Mouse (Mus musculus) cerebellum, adult 18-20 months (tissue): Measurements from ENCODE around the gene Il17ra.

ENCODE experiments used
- DNase-seq, 2 experiments: peaks; one replicate each; pipeline ENCODE4 v3.0.0; 2021

Gene Il17ra

DNA sequence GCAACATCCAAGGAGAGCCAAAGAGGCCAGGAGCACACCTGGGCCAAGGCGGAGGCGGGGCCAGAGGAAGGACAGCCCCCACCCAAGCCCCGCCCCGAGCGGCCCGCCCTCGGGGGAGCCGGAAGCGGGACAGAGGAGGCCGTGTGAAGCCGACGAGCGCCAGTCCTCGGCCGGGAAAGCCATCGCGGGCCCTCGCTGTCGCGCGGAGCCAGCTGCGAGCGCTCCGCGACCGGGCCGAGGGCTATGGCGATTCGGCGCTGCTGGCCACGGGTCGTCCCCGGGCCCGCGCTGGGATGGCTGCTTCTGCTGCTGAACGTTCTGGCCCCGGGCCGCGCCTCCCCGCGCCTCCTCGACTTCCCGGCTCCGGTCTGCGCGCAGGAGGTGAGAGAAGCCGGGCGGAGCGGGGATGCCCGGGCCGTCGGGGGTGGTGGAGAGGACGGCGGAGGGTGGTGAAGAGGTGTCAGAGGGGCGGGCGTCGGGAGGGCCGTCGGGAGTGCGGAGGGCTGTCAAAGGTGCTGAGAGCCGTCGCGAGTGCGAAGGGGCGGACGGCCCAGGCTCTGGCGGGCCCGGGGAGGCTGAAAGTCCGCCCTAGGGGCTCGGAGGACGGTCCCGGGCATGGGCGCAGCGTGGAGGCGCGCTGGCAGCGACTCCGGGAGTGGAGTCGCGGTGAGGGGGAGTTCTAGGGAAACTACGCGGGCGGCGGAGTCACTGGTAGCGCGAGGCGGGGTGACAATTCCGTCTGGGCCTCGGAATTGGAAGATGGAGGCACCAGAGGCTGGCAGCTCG is at the start of gene Il17ra:
Gene Il17ra (plus strand): TSS at position 162 of the 786 bp plus-strand sequence.
- DNase-seq, result peak; percentile 18 to 32

- DNase-seq, result no peak
Measured at GRCm38 (mm10) chr6:120438161-120438560, 24.9 kb upstream of the Il17ra start.

DNA sequence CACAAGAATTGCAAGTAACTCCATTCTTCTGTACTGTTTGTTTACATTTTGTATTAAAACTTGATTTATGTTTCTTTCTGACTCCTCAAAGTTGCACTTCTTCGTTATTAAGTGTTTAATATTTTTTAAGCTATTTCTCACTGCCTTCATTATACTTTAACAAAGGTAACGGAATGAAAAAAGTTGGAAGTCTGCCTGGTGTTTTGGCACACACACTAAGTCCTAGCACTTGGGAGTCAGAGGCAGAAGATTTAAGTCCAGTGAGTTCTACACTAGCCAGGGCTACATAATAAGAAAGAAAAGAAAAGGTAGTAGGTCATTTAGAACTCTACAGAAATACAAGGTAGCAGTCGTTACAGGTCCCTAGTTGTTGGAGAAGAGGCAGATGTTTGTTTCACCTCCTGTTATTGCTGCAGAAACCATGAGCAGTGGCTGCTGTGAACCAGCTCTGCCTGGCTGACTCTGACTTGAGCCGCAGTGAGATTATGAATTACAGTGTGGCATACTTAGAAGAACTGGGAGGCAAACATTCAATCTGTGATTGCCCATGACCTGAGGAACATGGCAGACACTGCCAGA is 20.8 kb upstream of the Il17ra start:
- DNase-seq, result no peak

DNA sequence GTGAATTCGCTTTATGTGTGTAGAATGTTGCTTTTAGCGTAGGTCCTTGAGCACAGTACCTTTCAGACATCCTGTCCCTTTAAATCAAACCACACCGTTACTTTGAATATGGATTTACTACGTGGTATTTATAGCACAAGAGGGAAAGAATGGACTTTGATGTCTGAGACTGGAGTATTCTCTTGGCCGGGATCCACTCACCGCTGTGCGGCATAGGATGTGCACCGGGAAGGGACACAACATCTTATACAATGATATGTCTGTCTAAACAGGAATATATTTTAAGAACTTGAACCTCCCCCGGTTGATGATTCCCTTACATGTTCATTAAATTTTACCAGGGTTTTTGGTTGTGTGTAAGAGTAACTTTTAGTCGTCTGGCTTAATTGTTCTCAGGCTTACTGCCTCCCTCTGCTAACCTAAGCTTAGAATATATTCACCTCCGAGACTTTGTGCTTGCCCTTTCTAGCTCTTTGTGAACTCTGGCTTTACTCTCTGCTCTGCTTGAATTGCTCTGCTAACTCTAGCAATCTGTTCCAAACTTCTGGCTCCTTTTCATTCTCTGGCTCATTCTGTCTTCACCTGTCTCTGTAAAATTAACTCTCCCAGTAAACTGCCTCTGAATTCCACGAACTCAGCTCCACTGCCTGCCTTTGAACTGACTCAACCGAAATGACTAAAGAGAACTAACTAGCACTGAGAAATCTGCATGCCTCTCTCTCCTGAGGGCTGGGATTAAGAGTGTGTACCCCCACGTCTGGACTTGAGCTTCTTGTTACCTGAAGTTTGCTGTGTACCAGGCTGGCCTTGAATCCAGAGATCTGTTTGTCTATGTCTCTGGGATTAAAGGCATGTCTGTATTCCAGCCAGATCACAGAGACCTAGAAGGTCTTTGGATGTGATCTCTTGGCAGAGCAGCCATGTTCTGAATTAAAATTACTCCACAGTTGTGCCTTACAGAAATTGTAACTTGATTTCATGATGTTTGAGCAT is 19.4 kb upstream of the Il17ra start:
- no peak for DNase-seq

GRCm38 (mm10) chr6:120450208-120450607 is 12.8 kb upstream of the Il17ra start:
- no peak for DNase-seq

DNA sequence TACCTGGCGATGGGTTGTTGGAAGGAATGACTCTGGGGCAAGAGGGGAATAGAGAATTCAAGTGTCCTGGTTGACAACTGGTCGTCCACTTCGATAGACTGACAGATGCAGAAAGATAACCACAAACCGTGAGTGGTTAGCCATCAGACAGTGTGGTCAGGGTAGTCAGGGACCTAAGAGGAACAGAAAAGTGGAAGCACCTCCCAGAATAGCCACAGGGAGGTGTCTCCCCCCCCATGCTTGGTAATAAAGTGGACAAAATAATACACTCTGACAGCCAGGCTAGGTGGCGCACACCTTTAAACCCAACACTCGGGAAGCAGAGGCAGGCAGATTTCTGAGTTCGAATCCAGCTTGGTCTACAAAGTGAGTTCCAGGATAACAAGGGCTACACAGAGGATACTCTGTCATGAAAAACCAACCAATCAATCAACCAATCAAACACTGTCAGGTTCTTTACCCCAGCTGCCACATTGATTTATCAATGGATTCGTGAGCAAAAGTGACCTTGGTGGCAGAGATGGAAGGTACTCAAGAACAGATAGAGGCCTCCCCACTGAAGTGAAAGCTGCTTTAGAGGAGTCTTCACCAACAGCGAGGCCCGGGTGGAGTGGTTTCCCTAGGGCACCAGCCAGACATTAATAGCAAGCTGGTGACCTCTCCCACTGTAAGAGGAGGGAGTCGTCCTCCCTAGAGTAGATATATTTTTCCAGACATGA is 10.5 kb upstream of the Il17ra start:
- DNase-seq, result no peak

GRCm38 (mm10) chr6:120453103-120453445 is 10.0 kb upstream of the Il17ra start:
- no peak for DNase-seq

DNA sequence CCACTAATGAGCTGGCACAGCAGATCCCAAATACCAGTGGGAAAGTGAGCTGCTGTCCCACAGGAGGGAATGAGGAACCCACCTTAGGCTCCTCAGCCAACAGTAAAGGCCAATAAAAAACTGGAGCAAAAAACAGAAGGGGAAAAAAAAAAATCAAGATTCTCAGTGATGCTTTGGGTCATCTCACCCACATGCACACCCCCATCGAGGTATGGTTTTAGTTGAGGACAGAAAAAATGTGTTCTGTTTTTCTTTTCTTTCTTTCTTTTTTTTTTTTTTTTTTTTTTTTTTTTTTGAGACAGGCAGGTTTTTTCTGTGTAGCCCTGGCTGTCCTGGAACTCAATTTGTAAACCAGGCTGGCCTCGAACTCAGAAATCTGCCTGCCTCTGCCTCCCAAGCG is 9.5 kb upstream of the Il17ra start:
- no peak for DNase-seq

GRCm38 (mm10) chr6:120454627-120455077 is 8.4 kb upstream of the Il17ra start:
- no peak for DNase-seq

- DNase-seq, result no peak
Measured at GRCm38 (mm10) chr6:120457074-120457473, 6.0 kb upstream of the Il17ra start.

DNA sequence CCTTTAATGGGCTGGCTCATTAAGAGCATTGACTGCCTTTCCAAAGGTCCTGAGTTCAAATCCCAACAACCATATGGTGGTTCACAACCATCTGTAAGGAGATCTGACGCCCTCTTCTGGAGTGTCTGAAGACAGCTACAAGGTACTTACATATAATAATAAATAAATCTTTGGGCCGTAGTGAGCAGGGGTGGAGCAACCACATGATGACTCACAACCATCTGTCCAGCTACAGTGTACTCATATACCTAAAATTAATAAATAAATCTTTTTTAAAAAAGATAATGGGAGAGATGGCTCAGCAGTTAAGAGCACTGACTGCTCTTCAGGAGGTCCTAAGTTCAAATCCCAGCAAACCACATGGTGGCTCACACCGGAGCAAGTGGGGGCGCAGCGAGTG is 5.3 kb upstream of the Il17ra start:
- no peak for DNase-seq

- DNase-seq, result no peak
Measured at GRCm38 (mm10) chr6:120461217-120461616, 1.8 kb upstream of the Il17ra start.

- DNase-seq, result no peak
Measured at GRCm38 (mm10) chr6:120462251-120462650, 796 bp upstream of the Il17ra start.

- no peak for DNase-seq
Measured at GRCm38 (mm10) chr6:120463884-120464283, 837 bp downstream of the Il17ra start.

DNA sequence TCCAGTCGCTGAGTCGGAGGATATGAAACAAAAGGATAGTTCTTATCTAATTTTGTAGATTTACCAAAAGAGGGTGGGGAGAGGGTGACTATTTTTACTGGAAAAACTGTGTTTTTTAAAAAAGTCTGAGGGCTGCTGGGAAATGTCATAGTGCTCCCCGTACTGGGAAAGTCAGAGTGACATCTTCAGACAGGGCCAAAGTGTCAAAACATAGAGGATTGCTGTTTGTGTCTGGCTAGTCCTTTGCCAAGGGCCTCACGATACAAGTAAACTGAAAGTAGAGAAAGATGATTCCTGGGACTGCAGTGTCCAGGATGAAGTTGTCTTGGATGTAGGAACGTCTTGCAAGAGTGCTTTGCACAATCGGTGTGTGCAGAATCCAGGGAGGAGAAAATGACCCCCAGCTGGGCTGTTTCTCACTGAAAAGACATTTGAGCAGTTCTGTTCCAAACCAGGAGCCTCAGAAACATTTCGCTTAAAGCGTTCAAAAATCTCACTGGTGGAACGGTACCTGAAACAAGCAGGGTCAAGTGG is 1.4 kb downstream of the Il17ra start:
- no peak for DNase-seq

DNA sequence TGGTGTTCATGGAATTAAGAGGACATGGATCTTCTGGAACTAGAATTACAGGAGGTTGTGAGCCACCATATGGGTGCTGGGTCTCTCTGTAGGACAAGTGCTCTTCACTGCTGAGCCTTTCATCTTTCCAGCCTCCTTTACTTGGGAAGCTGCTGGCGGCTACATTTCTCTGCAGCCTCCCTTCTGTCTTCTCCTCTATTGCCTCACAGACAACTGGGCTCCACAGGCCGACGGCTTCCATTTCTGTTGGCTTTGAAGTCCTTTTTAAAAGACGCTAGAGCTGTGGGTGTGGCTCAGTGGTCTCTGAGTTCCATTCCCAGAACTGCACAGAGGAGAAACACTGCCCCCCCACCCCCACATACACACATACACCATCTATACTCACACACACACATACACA is 2.3 kb downstream of the Il17ra start:
- DNase-seq, result no peak

DNA sequence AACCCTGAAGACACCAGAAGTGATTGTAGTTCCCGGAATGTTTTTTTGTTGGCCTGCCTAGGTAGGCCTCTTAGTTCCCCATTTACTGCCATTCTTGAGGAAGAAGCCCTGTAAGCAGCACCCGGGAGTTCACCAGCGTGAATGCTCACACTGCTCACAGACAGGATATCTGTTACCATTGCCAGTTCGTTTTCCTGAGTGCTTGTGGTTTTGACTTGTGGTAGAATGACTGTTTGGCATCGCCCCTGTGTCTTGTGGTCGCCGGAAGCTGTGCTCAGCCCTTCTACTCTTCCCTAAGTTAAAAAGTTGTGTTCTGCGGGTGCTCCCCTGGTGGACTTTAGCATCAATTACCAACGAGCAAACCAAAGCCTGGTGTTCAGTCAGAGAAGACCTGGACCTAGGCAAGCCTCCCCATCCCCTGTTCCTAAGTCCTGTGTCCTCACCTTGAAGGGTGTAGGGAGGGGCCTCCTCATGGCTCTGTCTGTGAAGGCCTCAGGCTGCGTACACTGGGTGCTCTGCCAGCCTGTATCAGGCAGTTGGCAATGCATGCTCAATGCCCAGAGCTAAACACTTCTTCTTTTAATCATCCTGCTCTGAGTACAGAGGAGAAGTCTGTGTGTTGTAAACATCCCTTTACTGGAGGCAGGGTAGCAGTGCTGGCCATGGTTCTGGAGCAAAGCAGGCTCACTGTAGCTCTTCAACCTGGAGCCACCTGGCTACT is 3.7 kb downstream of the Il17ra start:
- no peak for DNase-seq

GRCm38 (mm10) chr6:120468259-120468658 is 5.2 kb downstream of the Il17ra start:
- no peak for DNase-seq

GRCm38 (mm10) chr6:120469268-120469667 is 6.2 kb downstream of the Il17ra start:
- DNase-seq, result no peak

GRCm38 (mm10) chr6:120469770-120470169 is 6.7 kb downstream of the Il17ra start:
- no peak for DNase-seq

DNA sequence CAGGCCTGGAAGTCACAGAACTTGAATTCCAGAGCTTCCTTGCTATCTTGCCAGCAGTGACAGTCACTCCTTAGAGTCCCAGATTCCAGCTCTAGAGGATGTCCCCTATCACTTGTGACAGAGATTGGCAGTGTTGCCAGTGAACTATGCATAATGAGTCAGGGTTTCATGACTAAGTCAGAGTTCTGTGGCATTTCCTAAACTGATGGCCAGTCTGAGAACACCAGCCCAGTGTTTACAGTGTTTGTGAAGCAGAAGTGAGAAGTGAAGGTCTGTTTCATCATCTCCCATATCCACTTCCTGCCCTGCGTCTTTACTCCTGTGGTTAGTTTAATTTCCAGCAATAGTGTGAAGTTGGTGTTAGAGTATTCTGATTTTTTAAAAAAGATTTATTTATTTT is 7.6 kb downstream of the Il17ra start:
- DNase-seq, result no peak

GRCm38 (mm10) chr6:120471991-120472441 is 9.0 kb downstream of the Il17ra start:
- DNase-seq, result no peak
